Mouse (Mus musculus) liver, embryonic 14.5 days (tissue): ENCODE measurements around the gene Ddhd1.

ENCODE experiments used
- CTCF ChIP-seq: IDR thresholded peaks from 2 replicates; pipeline ENCODE4 v1.5.1; 2016; ENCODE audit warnings: antibody characterized with exemption, low read depth, control low read depth
- EP300 ChIP-seq: IDR thresholded peaks from 2 replicates; pipeline ENCODE4 v1.6.1; 2016; ENCODE audit warnings: antibody characterized with exemption, low read depth

GRCm38 (mm10) chr14:45544026-45544425, 113.9 kb downstream of the Ddhd1 start:
- TF ChIP-seq CTCF = no peak
- no peak for TF ChIP-seq EP300
